Mouse (Mus musculus) adrenal gland, adult 8-10 months (tissue): ENCODE data around the gene Sla2. TPM values are rescaled to one million over a fixed set of nuclear protein-coding genes. Genes with fewer than 3 reads are reported as not detected.
"Not testable (repeated sequence)": the region's sequence is repeated elsewhere in the genome, so short reads cannot be mapped to it uniquely, and the experiment has no call there.

Experiments
- DNase-seq: peaks from one replicate; pipeline ENCODE4 v3.0.0; 2022
- total RNA-seq, 4 experiments: library from RNA; stranded (reverse); gene quantifications; 2 replicates each; pipeline ENCODE4 v1.2.4; 2022

Sla2 gene
- under 1 TPM in 1 of 4 experiments, not detected in 3; 0.14 TPM for total RNA-seq

DNA sequence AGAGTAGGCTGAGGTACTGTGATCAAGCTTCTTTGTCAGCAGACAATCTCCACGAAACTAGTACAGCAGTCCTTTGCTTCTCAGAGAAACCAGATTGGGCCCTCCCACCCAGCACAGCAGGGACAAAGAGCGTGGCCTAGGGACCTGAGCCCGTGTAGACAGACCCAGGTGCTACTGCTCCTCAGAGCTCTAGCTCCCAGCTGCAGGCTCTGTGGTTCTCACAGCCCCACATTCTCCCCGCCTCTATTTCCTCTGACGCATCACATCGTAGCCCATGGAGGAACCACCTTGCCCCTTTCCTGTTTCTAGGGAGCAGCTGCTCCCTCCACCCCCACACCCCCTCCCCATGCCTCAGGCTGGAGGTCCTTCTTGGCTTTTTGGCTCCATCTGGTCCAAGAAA, at the start of gene Sla2:
TSS of gene Sla2 (minus strand) at position 176 of the 400 bp plus-strand sequence.
- no peak for DNase-seq

DNA sequence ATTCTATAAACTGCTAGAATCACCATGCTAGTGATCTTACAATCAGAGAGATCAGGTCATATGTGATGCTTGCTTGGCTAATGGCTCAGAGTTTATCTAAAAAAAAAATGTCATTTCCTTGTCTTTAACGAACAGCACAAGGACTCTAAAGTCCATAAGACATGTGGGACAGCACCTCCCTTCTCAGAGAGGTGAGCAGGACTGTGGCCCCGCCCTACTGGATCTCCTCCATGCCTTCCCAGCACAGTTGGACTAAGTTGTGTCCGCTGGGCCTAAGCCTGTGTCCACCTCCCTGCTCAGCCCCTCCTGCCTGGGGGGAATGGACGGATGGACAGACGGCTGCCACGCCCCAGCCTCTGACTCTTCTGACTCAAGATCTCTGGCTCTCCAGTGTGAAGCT, 48.0 kb upstream of the Sla2 start:
- no peak for DNase-seq

DNA sequence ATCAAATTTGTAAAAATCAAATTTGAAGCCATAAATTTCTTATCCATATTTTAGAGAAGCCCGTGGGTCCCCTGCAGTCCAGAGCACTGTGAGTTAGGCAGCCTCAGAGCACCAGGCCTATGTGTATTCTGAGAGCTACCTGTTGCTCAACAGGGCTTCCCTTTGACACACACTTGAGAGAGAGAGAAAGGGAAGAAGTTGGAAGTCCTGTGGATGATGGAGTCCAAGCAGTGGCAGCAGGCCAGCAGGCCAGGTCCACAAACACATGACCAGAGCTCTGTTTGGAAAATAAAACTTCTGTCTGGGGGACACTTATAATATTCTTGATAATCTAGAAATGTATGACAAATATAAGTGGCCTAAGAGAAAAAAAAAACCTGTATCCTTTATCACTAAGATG, 46.4 kb upstream of the Sla2 start:
- no peak for DNase-seq

DNA sequence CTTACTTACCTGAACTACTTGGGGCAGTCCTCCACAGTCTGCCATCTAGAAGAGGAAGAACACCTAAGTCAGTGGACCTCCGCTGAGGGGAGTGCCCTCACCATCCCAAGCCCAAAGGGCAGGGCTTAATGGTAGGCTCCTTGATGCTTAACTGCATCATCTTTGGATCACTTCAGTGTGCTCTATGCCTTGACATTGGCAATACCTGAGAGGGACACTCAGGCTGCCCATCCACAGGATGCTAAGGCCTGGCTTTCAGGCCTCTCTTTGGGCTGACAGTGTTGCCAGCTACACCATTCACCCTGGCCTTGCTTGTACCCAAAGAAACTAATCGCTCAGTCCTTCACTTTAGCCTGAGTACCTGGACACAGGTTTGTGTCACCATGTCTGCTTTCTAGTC, 44.4 kb upstream of the Sla2 start:
- no peak for DNase-seq

DNA sequence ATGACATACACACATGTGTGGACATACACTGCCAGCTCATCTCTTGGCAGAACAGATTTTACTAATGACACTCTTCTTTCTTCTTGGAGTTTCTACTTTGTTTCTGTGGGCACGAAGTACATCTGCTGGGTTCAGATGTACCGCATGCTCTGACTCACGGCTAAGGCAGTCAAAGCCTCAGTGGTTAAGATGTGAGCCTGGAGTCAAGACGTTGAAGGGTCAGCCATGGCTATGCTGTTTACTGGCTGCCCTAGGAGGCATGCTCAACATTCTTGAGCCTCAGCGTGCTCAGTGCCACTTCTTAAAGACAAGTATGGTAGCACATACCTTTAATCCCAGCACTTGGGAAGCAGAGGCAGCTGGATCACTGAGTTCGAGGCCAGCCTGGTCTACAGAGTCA, 43.6 kb upstream of the Sla2 start:
- no peak for DNase-seq

DNA sequence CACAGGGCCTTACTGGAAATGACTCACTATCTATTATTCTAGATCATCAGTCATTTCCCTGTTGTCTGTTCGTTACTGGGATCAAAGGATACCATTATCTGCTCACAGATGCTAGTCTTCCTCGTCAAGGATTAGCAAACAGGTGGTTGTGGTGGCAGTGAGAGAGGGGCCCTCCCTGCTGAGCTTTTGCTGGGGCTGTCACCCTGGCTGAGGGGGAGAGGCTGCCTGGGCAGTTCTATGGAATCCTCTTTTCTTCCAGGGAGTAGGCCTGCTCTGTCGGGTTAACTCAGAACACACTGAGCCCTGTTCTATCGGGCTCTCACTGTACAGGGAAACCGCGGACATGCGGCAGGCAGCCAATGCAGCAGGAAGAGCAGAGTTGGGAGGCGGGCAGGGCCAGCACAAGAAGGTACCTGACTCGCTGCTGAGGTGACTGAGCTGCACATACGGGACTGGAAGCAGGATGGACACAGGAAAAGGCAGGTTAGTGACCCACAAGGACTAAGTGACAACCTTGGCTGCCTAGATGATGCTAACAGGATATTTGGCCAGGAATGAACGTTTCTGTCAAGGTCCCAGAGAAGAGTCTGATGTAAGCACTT, 42.6 kb upstream of the Sla2 start:
- no peak for DNase-seq

DNA sequence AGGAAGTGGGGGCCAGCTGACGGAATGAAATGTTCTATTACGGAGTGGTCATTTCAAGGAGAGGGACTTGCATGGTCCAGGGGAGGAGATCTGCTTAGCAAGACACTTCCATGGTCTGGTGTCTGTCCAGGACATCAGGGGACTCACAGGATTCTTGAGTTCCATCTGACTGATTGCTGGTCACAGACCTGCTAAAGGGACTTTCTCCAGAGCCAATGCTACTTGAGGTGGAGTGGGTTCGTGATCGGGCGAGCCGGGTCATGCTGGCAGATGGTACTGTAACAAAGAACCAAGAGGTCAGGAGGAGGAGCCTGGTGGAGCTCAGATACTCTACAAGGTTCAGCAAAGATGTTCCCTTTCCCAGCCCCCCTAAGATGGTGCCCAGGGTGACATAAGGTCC, 41.6 kb upstream of the Sla2 start:
- no peak for DNase-seq

DNA sequence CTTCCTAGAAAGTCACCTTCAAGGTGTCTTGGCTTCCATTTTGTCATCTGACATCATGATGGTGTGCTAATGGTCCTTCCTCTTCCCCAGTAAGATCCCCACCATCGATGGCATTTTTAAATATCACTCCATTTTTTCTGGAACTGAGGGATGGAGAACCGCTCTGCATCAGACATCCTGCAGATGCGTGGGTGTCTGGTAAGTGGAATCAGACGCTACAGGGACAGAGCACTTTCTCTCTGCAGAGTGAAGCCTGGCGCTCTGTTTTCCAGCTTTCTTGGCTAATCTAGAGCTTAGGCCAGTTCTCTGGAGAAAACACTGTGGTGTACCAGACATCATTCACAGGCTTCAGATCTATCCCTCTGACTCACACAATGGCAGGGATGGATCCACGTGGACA, 40.7 kb upstream of the Sla2 start:
- no peak for DNase-seq

DNA sequence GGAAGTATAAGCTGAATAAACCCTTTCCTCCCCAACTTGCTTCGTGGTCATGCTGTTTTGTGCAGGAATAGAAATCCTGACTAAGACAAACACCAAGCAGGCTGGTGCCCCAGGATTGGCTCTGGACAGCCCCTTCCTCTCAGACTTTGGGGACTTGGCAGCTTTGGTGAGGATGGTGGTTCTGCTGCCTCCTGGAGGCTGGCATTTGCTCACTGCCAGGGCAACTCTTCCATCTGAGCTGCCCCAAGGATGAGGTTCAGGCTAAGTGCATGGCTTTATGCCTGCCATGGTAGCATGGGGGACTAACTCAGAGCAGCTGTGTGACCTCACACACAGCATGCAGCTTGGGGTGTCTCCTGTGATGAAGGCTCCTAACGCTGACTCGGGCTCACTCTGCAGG, 38.6 kb upstream of the Sla2 start:
- DNase-seq = not testable (repeated sequence)

DNA sequence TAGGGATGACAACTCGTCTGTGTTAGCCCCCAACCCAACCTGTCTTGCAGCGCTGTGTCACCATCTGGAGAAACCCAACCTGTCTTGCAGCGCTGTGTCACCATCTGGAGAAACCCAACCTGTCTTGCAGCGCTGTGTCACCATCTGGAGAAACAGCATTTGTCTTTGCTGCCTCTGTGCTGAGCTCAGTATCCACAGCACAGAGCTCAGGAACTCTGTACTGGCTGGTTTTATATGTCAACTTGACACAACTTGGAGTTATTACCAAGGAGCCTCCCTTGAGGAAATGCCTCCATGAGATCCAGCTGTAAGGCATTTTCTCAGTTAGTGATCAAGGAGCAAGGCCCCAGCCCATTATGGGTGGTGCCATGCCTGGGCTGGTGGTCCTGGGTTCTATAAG, 38.1 kb upstream of the Sla2 start:
- DNase-seq = not testable (repeated sequence)

DNA sequence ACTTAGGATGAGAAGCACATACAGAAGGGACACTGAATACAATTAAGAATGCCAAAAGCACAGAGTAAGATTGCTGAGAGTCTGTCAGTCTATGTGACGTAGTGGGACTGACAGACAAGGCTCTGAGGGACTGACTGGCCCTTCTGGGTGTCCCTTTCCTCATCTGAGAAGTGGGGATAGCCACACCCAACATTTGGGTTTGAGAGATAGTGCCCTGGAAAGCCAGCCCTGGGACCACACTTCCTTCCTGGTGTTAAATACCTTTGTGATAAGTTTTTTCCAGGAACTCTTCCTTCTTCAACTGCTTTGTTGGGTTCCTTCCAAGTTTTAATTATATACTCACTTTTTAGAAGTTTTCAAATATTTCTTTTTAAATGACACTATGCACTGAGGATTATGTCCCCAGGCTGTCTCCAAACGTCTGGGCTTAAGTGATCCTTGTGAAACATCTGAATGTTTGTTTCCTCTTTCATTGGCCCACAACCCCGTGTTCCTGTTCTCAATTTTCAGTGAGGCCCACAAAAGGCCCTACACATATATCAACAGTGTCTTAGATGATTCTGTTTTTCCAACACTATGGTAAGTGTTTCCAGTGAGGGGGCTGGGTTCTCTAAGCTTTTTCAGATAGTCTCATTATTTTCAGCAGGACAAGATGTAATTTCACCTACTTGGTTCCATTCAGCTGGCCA, 37.4 kb upstream of the Sla2 start:
- DNase-seq = no peak

DNA sequence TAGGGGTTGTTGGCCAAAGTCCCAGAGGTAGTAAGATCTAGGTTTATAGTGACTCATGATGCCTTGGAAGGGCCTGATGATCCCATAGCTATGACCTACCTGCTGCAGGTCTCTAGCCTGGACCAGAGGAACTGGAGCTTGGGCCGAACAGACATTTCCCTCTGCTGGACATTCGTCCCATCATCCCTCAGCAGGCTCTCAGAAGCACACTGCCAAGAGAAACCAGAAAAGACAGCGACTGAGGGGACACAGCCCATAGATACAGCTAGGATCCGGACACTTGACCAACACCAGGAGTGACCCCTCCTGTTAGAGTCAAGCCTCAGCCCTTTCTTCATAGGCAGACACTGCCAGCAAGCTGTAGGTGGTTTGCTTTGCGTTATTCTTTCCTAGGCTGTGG, 36.1 kb upstream of the Sla2 start:
- no peak for DNase-seq

DNA sequence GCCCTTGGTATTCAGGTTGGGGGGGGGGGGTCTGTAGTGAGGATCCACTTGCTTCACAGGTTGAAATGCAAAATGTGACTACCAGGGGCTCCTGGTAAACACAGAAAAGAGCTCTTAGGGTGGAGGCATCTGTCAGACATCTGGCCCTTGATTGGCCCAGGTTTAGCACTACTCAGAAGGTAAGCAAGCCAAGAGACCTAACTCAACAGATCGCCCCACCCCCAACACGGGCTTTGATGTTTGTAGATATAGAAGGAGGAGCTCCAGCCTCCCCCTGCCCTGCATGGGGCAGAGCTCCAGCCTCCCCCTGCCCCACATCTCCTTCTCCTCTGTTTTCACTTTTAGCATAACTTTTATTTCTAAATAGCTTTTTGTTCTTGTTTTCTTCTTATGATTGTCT, 32.8 kb upstream of the Sla2 start:
- DNase-seq = no peak

DNA sequence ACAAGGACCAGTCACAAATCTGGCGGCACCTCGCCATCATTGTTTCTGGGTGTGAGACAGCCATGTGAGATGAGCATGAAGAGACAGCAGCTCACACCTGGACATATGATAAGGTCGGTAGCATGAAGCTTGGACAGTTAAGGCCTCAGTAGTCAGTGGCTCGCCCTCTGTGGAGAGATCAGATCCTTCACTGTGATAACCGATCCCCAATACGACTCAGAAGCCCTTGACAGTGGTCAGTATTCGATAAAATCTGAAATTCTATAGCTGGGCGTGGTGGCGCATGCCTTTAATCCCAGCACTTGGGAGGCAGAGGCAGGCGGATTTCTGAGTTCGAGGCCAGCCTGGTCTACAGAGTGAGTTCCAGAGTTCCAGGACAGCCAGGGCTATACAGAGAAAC, 32.2 kb upstream of the Sla2 start:
- DNase-seq = not testable (repeated sequence)

DNA sequence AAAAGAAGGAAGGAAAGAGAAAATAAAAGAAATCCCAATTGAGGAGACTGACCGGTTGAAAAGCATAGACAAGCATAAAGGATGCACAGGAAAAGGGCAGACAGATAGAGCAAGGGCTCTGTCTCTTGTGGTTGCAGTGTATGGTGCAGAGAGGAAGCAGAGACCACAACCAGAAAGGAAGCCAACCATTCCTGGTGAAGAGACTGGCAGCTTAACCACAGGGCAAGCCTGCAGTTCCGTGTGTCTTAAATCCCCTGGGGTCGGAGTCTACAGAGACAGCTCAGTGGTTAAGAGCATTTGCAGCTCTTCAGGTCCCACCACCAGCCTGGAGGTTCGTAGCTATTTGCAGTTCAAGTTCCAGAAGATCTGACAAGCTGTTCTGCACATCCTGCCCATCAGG, 31.6 kb upstream of the Sla2 start:
- DNase-seq = no peak

DNA sequence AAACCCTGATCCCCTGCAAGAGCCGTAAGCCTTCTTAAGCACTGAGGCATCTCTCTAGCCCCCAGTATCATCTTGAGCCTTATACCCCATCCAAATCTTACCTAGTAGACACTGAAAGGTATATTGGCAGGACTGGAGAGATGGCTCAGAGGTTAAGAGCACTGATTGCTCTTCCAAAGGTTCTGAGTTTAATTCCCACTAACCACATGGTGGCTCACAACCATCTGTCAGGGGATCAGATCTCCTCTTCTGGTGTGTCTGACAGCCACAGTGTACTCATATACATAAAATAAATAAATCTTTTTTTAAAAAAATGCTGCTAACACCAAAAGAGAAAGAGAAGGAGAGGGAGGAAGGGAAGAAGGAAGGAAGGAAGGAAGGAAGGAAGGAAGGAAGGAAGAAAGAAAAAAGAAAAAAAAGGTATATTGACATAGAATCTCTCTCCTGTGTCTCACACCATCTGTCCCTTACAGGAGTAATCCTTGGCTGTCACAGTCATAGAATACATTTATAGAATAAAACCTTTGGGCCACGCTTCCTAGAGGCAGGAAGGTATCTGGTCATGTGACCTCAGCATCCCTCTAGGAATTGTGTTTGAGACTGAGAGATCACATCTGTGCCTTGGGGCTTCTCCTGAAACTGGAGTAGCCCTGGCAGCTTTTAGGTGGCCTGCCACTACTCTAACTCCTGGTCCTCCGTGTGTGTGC, 29.6 kb upstream of the Sla2 start:
- DNase-seq = no peak

DNA sequence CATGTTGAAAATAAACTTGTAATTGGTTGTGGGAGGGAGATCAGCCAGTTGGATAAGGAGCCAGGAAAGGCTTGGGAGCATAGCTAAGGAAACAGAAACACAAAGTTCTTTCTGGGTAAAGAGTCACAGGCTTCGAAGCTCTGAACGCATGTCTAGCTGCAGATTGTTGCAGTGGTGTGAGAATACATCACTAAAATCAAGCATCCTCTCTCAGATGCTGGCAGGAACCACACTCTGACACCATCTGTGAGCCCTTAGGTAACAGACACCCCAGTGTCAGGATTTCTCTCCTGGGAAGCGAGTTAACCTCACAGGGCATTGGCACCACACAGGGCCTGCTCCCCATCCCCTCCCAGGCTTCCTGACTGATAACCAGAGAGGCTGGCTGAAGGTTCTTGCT, 28.6 kb upstream of the Sla2 start:
- DNase-seq = no peak

DNA sequence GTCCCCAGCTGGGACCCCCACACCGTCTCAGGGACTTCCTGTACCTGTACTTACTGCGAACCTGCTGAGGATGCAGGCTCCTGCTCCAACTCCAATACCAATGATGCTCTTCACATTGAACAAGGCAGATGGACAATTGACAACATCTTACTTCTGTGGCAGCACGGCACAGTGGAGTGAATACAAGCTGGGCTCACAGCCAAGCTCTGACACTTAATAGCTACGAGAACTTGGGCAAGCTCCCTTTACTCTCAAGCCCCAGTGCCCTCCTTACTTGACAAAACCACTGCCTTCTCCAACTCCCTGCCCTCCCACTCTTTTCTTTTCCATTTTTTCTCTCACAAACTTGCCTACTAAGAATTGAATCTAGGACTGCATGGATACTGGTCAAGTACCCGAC, 26.2 kb upstream of the Sla2 start:
- no peak for DNase-seq

DNA sequence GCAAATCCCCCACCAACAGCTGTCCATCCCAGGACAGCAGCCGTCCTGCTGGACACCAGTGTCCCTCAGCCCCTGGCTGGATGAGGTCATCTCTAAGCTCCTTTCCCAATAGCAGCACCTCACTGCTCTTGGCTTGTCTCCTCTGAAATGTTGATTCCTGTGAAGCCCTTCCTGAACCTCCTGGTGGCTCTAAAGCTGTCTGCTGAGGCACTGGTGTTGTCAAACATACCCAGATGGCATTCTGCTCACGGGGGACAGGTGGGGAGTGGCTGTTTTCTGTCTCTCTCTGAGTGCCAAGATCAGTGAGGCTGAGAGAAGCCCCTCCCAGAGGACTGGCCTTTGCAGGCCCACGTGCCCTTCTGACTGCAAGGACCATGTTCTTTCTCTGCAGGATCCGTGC, 18.9 kb upstream of the Sla2 start:
- DNase-seq = not testable (repeated sequence)

DNA sequence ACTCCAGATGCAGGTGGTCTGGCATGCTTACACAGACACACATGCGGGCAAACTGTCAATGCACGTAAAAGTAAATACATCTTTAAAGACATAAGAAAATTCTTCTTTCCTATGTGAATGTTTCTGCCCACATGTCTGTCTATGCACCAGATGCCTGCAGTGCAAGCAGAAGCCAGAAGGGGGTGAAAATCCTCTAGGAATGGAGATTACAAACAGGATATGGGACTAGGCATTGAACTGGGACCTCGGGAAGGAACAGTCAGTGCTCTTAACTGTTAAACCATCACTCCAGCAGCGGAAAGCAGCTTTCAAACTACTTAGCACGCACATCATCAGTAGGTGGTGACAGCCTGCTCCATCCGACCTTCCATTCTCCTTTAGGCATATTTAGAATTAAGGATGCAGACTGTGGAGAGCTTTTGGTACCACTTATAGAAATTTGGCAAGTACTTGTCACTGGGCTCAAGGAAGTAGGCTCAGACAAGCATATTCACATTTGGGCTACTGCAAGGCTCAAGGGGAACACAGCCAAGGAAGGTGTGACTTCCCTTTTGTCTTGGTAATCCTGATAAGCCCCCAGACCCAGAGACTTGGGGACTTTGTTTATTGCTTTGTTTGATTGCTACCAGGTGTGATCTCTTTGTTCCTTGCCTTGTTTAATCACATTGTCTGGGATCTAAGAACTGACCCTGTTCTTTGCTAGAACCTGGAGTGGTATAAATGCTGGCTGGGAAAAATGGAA, 18.2 kb upstream of the Sla2 start:
- DNase-seq = peak; percentile 28

DNA sequence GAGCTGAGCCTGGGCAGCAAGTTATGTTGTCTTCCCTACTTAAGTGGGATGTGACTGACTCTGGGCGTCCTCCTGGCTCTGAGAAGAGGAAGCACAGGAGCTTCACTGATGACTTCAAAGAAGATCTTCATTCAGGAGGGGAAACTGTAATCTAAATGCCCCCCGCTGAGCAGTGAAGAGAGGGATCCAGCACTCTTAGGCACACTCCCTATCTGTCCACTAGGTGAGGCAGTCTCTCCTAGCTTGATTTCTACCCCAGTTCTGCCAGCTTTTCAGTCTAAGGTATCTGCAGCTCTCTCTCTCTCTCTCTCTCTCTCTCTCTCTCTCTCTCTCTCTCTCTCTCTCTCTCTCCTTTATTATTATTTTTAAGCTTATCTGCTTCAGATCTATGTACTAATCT, 16.4 kb upstream of the Sla2 start:
- no peak for DNase-seq

DNA sequence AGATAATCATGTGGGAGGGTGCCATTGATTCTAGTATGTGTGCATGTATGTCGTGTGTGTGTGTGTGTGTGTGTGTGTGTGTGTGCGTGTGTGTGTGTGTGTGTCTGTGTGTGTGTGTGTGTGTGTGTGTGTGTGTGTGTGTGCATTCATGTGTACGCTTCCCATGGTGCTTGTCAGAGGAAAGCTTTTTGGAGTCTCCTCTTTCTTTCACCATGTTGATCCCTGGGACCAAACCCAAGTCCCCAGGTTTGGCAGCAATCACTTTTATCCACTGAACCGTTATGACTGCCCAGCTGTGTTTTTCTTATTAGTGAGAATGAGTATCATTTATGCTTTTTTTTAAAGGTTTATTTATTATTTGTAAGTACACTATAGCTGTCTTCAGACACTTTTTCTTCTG, 15.4 kb upstream of the Sla2 start:
- not testable (repeated sequence) for DNase-seq

DNA sequence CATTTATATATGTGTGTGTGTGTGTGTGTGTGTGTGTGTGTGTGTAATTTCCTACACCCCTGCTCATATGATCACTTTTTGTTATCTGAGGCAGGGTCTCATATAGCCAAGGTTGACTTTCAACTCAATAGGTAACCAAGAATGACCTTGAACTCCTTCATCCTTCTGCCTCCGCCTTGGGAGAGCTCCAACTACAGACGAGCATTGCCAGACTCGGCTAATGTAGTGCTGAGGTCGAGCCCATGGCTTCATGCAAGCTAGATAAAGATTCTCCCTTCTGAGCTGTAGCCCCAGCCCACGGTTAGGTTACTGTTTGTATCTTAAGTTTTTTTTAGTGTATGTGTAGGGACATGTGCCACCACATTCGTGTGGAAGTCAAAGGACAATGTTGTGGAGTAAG, 14.9 kb upstream of the Sla2 start:
- no peak for DNase-seq
